Mouse (Mus musculus) neutrophil, adult 59 days (primary cell): ENCODE results near the gene Pard6b. TPM values are rescaled to one million over a fixed set of nuclear protein-coding genes. Genes with fewer than 3 reads are reported as not detected.

Source experiments
- total RNA-seq, 2 experiments: library from RNA; stranded (reverse); gene quantifications; 1 replicate in 1 of 2; 2 replicates in 1 of 2; pipeline ENCODE4 v1.2.4; 2023

Pard6b gene
- total RNA-seq = under 1 TPM in 1 of 2 experiments, not detected in 1; 0.11 TPM

DNA sequence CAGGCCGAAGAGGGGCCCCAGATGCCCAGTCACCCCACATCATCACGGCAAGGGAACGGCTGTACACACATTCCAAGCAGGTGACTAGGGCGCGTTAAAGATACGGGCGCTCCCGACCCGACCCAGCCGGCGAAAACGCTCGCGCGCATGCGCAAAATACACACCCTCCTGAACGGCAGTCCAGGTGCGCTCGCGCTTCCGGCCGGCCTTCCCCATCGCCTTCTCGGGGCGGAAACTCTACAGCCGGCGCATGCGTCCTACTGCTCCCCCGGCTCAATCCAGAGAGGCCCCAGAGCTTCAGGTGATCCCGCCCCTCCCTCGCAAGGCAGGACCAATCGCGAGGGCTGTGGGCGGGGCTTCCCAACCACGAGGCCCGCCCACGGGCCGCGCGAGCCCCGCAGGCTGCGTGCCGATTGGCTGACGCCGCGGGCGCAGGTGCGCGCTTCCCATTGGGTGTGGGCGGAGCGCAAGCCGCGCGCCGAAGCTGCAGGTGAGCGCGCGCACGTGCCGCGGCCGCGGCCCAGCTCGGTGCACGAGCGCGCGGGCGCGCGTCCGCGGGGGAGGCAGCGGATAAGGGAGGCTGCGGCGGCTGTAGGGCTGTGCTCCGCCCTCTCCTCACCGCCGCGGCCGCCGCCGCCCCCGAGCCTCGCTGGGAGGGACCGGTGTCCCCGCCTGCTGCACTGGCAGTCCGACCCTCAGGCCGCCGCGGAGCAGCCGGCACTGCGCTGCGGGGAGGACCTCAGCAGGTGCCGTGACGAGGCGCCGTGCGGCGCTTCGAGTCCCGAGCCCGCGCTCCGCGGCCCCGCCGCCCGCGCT lies at the start of gene Pard6b:
TSS of gene Pard6b (plus strand) at position 574 of the 816 bp plus-strand sequence.

Other genes with a start within 250 kb of the Pard6b start
- 100 to 1,000 TPM; 167 to 183 TPM for gene Ptpn1, start 148.9 kb upstream of the Pard6b start, total RNA-seq
- under 1 TPM in 1 of 2 experiments, not detected in 1; 0.55 TPM for gene Ripor3, start 70.4 kb upstream of the Pard6b start, total RNA-seq
- 10 to 100 TPM; 59.1 to 59.2 TPM for gene Adnp, start 126.1 kb downstream of the Pard6b start, total RNA-seq
- 1 to 10 TPM; 1.4 to 4.8 TPM for gene Gm20716, start 149.4 kb downstream of the Pard6b start, total RNA-seq
- 10 to 100 TPM; 88.4 to 90.9 TPM for gene Dpm1, start 149.6 kb downstream of the Pard6b start, total RNA-seq
- gene Mocs3, start 149.6 kb downstream of the Pard6b start, total RNA-seq = 1 to 10 TPM; 5.1 to 7.0 TPM
- under 1 TPM; 0.24 to 0.31 TPM for gene Kcng1, start 200.7 kb downstream of the Pard6b start, total RNA-seq